Mouse (Mus musculus): ENCODE measurements around the gene Atxn7l3b. TPM values are rescaled to one million over a fixed set of nuclear protein-coding genes. Genes with fewer than 3 reads are reported as not detected.

Gene Atxn7l3b
- polyA plus RNA-seq, 1 experiment = 35.0 TPM

DNA sequence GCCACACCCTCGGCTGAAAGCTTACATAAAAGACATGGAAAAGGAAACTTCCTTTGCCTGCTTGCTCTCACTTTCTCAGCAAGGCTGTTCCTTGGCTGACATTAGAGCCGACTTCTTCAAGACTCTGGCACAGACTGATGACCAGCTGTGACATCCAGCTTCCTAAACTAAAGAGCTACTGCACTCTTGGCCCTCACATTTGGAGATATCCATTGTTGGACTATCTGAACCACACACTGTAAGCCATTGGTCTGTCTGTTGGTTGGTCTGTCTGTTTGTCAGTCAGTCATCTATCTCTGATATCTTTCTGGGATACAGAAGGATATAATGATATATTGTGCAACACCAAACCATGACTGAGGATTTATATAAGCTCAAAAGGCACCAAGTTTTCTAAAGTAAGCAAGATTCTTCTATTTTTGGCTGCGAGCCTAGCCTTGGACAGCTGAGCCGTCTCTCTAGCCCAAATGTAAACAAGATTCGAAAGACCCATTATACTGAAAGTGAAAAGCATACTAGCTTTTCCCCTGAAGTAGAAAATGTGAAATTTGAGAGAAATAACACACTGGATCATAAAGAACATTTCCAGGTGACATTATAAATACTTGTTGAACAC is 12.1 kb downstream of the Atxn7l3b start:
- TF ChIP-seq POLR2AphosphoS2 (IDR thresholded peaks at IDR 0.05; ENCODE audit: insufficient read length, low read depth) = no peak
- no peak for TF ChIP-seq MAX (IDR thresholded peaks at IDR 0.05; ENCODE audit: low read depth)
- no peak for TF ChIP-seq E2F4 (IDR thresholded peaks at IDR 0.05; ENCODE audit: insufficient read depth)
- no peak for TF ChIP-seq MYOG (IDR thresholded peaks at IDR 0.05; ENCODE audit: control insufficient read depth in 1 of 3, insufficient read depth in 1 of 3, insufficient read length in 2 of 3, low read depth in 2 of 3)
- TF ChIP-seq TCF12 (IDR thresholded peaks at IDR 0.05; ENCODE audit: insufficient read depth, poor library complexity, severe bottlenecking) = no peak
- TF ChIP-seq CEBPB (IDR thresholded peaks at IDR 0.05; ENCODE audit: insufficient read depth, poor library complexity, severe bottlenecking) = no peak
- no peak for TF ChIP-seq TCF3 (IDR thresholded peaks at IDR 0.05; ENCODE audit: insufficient read length, low read depth)
- no peak for TF ChIP-seq SRF (IDR thresholded peaks at IDR 0.05; ENCODE audit: control insufficient read depth, insufficient read length, low read depth)
- no peak for TF ChIP-seq MYOD1 (IDR thresholded peaks at IDR 0.05; ENCODE audit: control insufficient read depth in 1 of 3, insufficient read length in 2 of 3, low read depth in 2 of 3)
- TF ChIP-seq USF1 (IDR thresholded peaks at IDR 0.05; ENCODE audit: low read depth) = no peak
- TF ChIP-seq POLR2A (IDR thresholded peaks at IDR 0.05; ENCODE audit: insufficient read length, low read depth) = no peak
- TF ChIP-seq REST (IDR thresholded peaks at IDR 0.05; ENCODE audit: insufficient read depth, insufficient read length) = no peak
- Histone ChIP-seq H3K4me2 (ENCODE audit: low read depth) (peak overlapping the region; percentile 2), H3K36me3 (ENCODE audit: control insufficient read depth, insufficient read depth) (no peaks in the 10 kb centered on the region), H3K4me3 (no peak overlapping the region), H3ac (ENCODE audit: control insufficient read depth, insufficient read length) (no peak overlapping the region), H3K79me2 (ENCODE audit: control insufficient read depth, insufficient read depth) (no peaks in the 10 kb centered on the region), H3K27me3 (ENCODE audit: control insufficient read depth, insufficient read depth, insufficient read length) (no peaks in the 10 kb centered on the region)

DNA sequence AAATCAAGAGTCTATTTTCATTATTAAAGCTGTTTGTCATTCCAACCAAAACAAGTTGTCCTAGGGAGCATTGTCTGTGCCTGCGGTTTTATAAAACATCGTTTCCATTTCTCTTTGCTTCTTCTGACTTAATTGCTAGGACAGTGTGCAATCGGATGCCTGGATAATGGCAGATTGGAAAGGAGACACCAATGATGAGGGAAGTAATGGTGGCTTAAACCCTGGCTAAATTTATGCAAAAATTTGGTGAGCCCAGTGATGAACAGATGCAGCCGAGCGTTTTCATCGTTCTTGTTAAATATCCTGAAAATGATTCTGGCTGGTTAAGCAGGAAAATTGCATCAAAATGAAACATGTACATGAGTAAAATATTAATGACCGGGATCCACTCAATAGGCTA is 28.6 kb downstream of the Atxn7l3b start:
- Histone ChIP-seq H3K36me3 (ENCODE audit: control insufficient read depth, insufficient read depth) (no peaks in the 10 kb centered on the region), H3K79me2 (ENCODE audit: control insufficient read depth, insufficient read depth) (no peaks in the 10 kb centered on the region), H3K27me3 (ENCODE audit: control insufficient read depth, insufficient read depth, insufficient read length) (no peaks in the 10 kb centered on the region), H3ac (ENCODE audit: control insufficient read depth, insufficient read length) (no peak overlapping the region), H3K4me3 (no peak overlapping the region), H3K4me2 (ENCODE audit: low read depth) (no peak overlapping the region)
- no peak for TF ChIP-seq TCF3 (IDR thresholded peaks at IDR 0.05; ENCODE audit: insufficient read length, low read depth)
- TF ChIP-seq MYOD1 (IDR thresholded peaks at IDR 0.05; ENCODE audit: control insufficient read depth in 1 of 3, insufficient read length in 2 of 3, low read depth in 2 of 3) = no peak
- TF ChIP-seq SRF (IDR thresholded peaks at IDR 0.05; ENCODE audit: control insufficient read depth, insufficient read length, low read depth) = no peak
- no peak for TF ChIP-seq POLR2AphosphoS2 (IDR thresholded peaks at IDR 0.05; ENCODE audit: insufficient read length, low read depth)

DNA sequence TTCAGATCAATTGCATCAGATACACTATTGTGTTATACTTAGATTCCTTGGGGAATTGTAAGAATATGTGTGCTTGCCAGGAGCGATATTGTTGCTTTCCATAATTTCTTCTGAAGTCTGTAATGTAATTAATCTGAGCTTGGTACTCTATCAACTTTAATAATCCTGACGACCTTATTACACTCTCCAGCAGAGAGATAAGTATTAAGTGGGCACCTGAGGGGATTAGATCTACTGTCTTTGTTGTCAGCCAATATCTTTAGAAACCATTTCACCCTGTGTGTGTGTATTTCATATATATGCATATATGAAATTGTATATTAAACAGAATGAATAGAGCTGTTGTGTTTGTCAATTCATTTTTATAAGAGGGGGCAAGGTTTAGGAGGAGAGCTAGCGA is 29.0 kb downstream of the Atxn7l3b start:
- TF ChIP-seq USF1 (IDR thresholded peaks at IDR 0.05; ENCODE audit: low read depth) = no peak
- no peak for TF ChIP-seq REST (IDR thresholded peaks at IDR 0.05; ENCODE audit: insufficient read depth, insufficient read length)
- no peak for TF ChIP-seq TCF12 (IDR thresholded peaks at IDR 0.05; ENCODE audit: insufficient read depth, poor library complexity, severe bottlenecking)
- TF ChIP-seq MAX (IDR thresholded peaks at IDR 0.05; ENCODE audit: low read depth) = no peak
- no peak for TF ChIP-seq TCF3 (IDR thresholded peaks at IDR 0.05; ENCODE audit: insufficient read length, low read depth)
- TF ChIP-seq POLR2A (IDR thresholded peaks at IDR 0.05; ENCODE audit: insufficient read length, low read depth) = no peak
- TF ChIP-seq MYOG (IDR thresholded peaks at IDR 0.05; ENCODE audit: control insufficient read depth in 1 of 3, insufficient read depth in 1 of 3, insufficient read length in 2 of 3, low read depth in 2 of 3) = no peak
- no peak overlapping the region for H3ac ChIP-seq (ENCODE audit: control insufficient read depth, insufficient read length)
- H3K79me2 ChIP-seq (ENCODE audit: control insufficient read depth, insufficient read depth) = no peaks in the 10 kb centered on the region
- H3K4me3 ChIP-seq = no peak overlapping the region
- no peaks in the 10 kb centered on the region for H3K27me3 ChIP-seq (ENCODE audit: control insufficient read depth, insufficient read depth, insufficient read length)
- no peaks in the 10 kb centered on the region for H3K36me3 ChIP-seq (ENCODE audit: control insufficient read depth, insufficient read depth)
- H3K4me2 ChIP-seq (ENCODE audit: low read depth) = no peak overlapping the region

DNA sequence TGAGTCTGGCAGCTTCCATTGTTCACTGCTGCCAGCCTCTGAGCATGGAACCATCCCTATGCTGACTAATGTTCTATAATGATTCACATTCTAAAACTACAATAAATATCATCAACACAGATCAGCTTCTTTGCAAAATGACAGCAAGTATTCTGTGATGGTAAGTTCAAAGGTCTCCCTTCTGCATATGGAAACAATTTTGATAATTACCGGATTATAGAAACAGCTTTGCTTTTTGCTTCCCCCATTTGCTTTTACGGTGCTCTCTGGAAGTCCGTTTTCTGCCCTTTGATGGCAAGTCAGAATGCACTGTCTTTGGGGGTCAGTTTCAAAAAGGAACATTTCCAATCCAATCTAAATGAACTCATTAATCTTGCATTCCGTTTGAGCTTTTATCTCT is 32.2 kb downstream of the Atxn7l3b start:
- TF ChIP-seq MAX (IDR thresholded peaks at IDR 0.05; ENCODE audit: low read depth) = no peak
- no peak for TF ChIP-seq POLR2AphosphoS2 (IDR thresholded peaks at IDR 0.05; ENCODE audit: insufficient read length, low read depth)
- no peak for TF ChIP-seq E2F4 (IDR thresholded peaks at IDR 0.05; ENCODE audit: insufficient read depth)

DNA sequence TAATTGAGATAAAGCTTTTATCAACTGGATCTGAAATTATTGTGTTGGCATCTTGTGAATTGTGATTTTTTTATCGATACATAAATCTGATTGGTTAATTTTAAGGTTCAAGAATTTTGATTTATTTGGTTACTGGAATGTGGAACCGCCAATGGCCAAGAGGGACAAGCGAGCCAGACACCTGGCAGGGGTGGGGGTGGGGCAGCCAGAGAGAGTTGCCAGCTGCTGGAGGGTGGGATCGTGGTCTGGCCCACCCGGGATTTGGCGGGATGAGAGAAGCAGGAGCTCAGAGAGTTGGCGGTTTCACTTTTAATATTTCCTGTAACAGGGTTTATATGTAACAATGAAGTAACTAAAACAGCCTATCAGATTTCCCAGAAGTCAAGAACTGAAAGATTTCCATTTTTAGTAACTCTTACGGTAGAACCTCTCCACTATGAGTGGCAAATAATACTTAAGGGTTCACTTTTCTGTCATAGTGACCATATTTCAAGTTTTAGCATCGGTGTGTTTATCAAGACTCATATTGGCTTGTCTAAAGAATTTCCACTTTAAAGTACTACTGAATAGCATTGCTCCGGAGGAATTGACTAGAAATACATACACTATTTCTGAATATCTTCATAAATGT is 35.1 kb downstream of the Atxn7l3b start:
- no peak overlapping the region for H3ac ChIP-seq (ENCODE audit: control insufficient read depth, insufficient read length)
- H3K27me3 ChIP-seq (ENCODE audit: control insufficient read depth, insufficient read depth, insufficient read length) = no peaks in the 10 kb centered on the region
- no peak overlapping the region for H3K4me2 ChIP-seq (ENCODE audit: low read depth)
- H3K4me3 ChIP-seq = no peak overlapping the region
- no peaks in the 10 kb centered on the region for H3K79me2 ChIP-seq (ENCODE audit: control insufficient read depth, insufficient read depth)
- H3K36me3 ChIP-seq (ENCODE audit: control insufficient read depth, insufficient read depth) = no peaks in the 10 kb centered on the region
- TF ChIP-seq MAX (IDR thresholded peaks at IDR 0.05; ENCODE audit: low read depth) (no peak), REST (IDR thresholded peaks at IDR 0.05; ENCODE audit: insufficient read depth, insufficient read length) (no peak), TCF3 (IDR thresholded peaks at IDR 0.05; ENCODE audit: insufficient read length, low read depth) (no peak), SRF (IDR thresholded peaks at IDR 0.05; ENCODE audit: control insufficient read depth, insufficient read length, low read depth) (no peak), POLR2AphosphoS2 (IDR thresholded peaks at IDR 0.05; ENCODE audit: insufficient read length, low read depth) (no peak), POLR2A (IDR thresholded peaks at IDR 0.05; ENCODE audit: insufficient read length, low read depth) (no peak), CEBPB (IDR thresholded peaks at IDR 0.05; ENCODE audit: insufficient read depth, poor library complexity, severe bottlenecking) (no peak), MYOG (IDR thresholded peaks at IDR 0.05; ENCODE audit: control insufficient read depth in 1 of 3, insufficient read depth in 1 of 3, insufficient read length in 2 of 3, low read depth in 2 of 3) (peak in 2 of 3 experiments; percentile 55 to 78), MYOD1 (IDR thresholded peaks at IDR 0.05; ENCODE audit: control insufficient read depth in 1 of 3, insufficient read length in 2 of 3, low read depth in 2 of 3) (peak in 2 of 3 experiments; percentile 48 to 68), E2F4 (IDR thresholded peaks at IDR 0.05; ENCODE audit: insufficient read depth) (no peak), TCF12 (IDR thresholded peaks at IDR 0.05; ENCODE audit: insufficient read depth, poor library complexity, severe bottlenecking) (no peak), USF1 (IDR thresholded peaks at IDR 0.05; ENCODE audit: low read depth) (no peak)

More for the DNA sequence above, 32.2 kb downstream of the Atxn7l3b start:
- H3K4me2 ChIP-seq (ENCODE audit: low read depth) = no peak overlapping the region
- no peak overlapping the region for H3ac ChIP-seq (ENCODE audit: control insufficient read depth, insufficient read length)
- H3K4me3 ChIP-seq = no peak overlapping the region
- H3K27me3 ChIP-seq (ENCODE audit: control insufficient read depth, insufficient read depth, insufficient read length) = no peaks in the 10 kb centered on the region
- H3K36me3 ChIP-seq (ENCODE audit: control insufficient read depth, insufficient read depth) = no peaks in the 10 kb centered on the region
- no peaks in the 10 kb centered on the region for H3K79me2 ChIP-seq (ENCODE audit: control insufficient read depth, insufficient read depth)
